Mouse (Mus musculus): ENCODE data around the gene Gm12845.
"Not testable (repeated sequence)": the region's sequence is repeated elsewhere in the genome, so short reads cannot be mapped to it uniquely, and the experiment has no call there.

The Gm12845 gene

GRCm38 (mm10) chr4:117724112-117724511 is at the start of gene Gm12845:
Gene Gm12845, plus strand, starts transcription at chr4:117724412.
- DNase-seq (ENCODE audit: low spot score): no peak

- peak; percentile 70 for DNase-seq (ENCODE audit: low spot score)
Measured at GRCm38 (mm10) chr4:117676903-117677302, 47.3 kb upstream of the Gm12845 start.

GRCm38 (mm10) chr4:117680963-117681362 is 43.2 kb upstream of the Gm12845 start:
- DNase-seq (ENCODE audit: low spot score): no peak

- DNase-seq (ENCODE audit: low spot score): peak; percentile 75
Measured at GRCm38 (mm10) chr4:117681931-117682461, 42.2 kb upstream of the Gm12845 start, which contains the start of gene Dmap1. Gene Dmap1, minus strand, starts transcription at chr4:117682273.

- no peak for DNase-seq (ENCODE audit: low spot score)
Measured at GRCm38 (mm10) chr4:117682463-117682862, 41.7 kb upstream of the Gm12845 start.

GRCm38 (mm10) chr4:117683048-117683768 is 41.0 kb upstream of the Gm12845 start:
- DNase-seq (ENCODE audit: low spot score): no peak

- no peak for DNase-seq (ENCODE audit: low spot score)
Measured at GRCm38 (mm10) chr4:117686354-117686753, 37.9 kb upstream of the Gm12845 start.

GRCm38 (mm10) chr4:117705361-117705760 is 18.9 kb upstream of the Gm12845 start:
- peak; percentile 23 for DNase-seq (ENCODE audit: low spot score)

GRCm38 (mm10) chr4:117708780-117709550 is 15.2 kb upstream of the Gm12845 start:
- DNase-seq (ENCODE audit: low spot score): no peak

GRCm38 (mm10) chr4:117712314-117712713 is 11.9 kb upstream of the Gm12845 start:
- no peak for DNase-seq (ENCODE audit: low spot score)

GRCm38 (mm10) chr4:117713303-117714098 is 10.7 kb upstream of the Gm12845 start:
- no peak for DNase-seq (ENCODE audit: low spot score)

GRCm38 (mm10) chr4:117731926-117732325 is 7.7 kb downstream of the Gm12845 start:
- no peak for DNase-seq (ENCODE audit: low spot score)

GRCm38 (mm10) chr4:117737559-117737958 is 13.3 kb downstream of the Gm12845 start:
- peak; percentile 0 for DNase-seq (ENCODE audit: low spot score)

- not testable (repeated sequence) for DNase-seq (ENCODE audit: low spot score)
Measured at GRCm38 (mm10) chr4:117752469-117752868, 28.3 kb downstream of the Gm12845 start.

GRCm38 (mm10) chr4:117760151-117760550 is 35.9 kb downstream of the Gm12845 start:
- no peak for DNase-seq (ENCODE audit: low spot score)

GRCm38 (mm10) chr4:117765416-117765815 is 41.2 kb downstream of the Gm12845 start, which contains the start of gene Klf17:
Gene Klf17, minus strand, starts transcription at chr4:117765648.
- DNase-seq (ENCODE audit: low spot score): no peak

- peak; percentile 64 for DNase-seq (ENCODE audit: low spot score)
Measured at GRCm38 (mm10) chr4:117770935-117771334, 46.7 kb downstream of the Gm12845 start.

- no peak for DNase-seq (ENCODE audit: low spot score)
Measured at GRCm38 (mm10) chr4:117772960-117773359, 48.7 kb downstream of the Gm12845 start.

Measured in lung, postnatal 25 days (tissue).